Mouse (Mus musculus) gastrocnemius, postnatal 25 days (tissue): ENCODE results near the gene Sycp2. TPM values are rescaled to one million over a fixed set of nuclear protein-coding genes. Genes with fewer than 3 reads are reported as not detected.
A peak's percentile ranks its signal among the peaks of the same experiment; 100 is the strongest.
"Not testable (repeated sequence)": the region's sequence is repeated elsewhere in the genome, so short reads cannot be mapped to it uniquely, and the experiment has no call there.

Experiments
- DNase-seq: peaks from one replicate; pipeline ENCODE4 v3.0.0; 2022
- total RNA-seq, 2 experiments: library from RNA; stranded (reverse); gene quantifications; 1 replicate in 1 of 2; 2 replicates in 1 of 2; pipeline ENCODE4 v1.2.3; 2021

Gene Sycp2
- total RNA-seq, 2 experiments from 2014 or later, result 0.11 to 0.13 TPM

DNA sequence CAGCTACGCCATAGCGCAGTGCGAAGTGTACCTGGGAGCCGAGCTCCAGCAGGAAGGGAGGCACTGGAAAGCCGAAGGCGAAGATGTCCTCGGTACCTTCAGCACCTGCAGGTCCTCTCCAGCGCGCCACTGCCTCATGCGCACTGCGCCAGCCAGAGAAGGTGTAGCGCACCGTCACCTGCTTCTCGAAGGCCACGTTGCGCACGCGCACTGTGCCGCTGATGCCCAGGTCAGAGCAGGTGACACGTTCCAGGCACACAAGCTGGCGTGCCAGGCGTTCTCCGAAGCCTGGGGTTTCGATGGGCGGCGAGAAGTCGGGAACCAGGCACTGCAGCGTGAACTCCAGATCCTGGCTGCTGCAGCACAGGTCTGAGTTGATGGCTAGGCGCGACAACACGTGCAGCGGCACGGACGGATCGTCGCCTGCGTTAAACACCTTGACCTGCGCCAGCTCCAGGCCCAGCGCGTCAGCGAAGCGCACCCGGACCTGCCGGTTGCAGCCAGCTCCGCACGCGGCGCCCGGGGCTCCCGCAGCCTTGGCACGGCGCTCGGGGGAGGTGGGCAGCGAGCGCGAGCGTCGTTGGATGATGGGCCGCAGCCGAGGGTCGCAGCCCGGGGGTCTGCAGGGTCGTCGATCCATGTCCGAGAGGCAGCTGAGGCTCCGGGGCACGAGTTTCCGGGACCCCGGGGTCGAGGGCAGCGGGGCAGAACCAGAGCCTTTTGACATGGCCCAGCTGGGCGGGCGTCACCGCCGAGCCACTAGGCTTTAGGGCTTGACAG is 6.2 kb upstream of the Sycp2 start:
- DNase-seq, result peak; percentile 14

DNA sequence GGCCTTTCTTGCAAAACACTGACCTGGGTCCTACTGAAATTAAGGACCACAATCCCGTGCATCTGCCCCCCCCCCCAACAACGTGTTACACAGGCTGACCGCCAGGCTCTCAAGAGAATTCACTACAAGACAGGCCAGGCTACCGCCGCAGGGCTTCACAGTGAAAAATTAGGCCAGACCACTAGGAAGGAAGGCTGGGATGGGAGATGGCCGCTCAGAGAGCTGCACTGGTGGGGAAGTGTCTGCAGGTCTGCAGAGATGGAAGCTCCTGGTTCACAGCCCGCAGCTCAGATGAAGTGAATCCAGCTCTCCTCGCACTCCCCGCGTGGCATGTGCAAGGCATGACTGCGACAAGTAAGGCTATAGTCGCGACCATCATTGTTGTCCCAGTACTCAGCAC is 5.6 kb upstream of the Sycp2 start:
- DNase-seq, result no peak

DNA sequence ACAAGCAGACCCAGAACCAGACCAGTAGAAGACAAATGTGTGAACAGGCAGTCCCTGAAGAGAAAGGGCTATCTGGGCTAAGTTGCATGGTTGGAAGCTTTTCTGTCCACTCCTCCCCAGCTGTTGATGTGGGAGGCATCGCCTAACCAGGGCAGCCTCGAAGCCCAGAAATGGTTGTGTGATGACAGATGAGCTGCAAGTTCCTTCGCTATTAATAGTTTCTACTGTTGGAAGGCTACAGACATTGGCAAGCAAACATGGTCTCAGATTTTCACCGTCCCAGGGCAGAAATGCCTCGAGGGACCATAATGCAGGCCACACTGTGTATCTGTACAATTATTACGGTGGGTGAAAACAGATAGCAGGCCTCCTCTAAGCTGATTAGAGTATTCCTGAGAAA is 5.1 kb upstream of the Sycp2 start:
- DNase-seq, result peak; percentile 70

DNA sequence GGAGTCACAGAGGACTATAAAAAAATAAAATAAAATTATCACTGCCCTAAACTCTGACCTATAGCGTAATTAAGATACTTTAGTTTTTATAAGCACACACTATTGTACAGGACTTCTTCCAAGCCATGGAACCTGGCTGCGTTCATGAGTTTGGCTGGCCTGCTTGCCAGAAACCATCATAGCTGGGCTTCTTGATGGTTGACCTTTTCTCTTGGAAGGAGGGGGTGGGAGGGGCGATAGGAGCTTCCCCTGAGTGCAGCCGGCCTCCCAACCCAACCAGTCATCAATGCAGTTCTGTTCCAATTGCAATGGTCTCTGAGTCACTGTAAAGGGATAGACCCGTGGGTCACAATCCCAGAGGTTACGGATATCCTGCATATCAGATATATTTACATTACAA is 2.8 kb upstream of the Sycp2 start:
- DNase-seq, result no peak

DNA sequence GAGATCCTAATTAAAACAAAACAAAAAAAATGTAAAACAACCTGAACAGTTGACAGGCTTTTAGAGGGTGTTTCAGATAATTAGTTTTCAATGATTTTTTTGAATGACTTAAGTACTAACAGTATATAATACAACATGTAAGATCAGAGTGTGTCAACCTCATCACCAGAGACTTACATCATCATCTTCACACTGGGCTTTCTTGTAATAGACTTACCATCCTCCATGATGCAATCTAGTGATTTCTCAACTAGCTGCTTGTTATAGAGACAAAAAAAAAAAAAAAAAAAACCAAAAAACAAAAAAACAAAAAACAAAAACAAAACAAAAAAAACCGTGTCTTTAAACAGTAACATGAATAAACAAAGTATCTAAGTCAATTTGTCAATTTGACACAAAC is 1.5 kb upstream of the Sycp2 start:
- no peak for DNase-seq

DNA sequence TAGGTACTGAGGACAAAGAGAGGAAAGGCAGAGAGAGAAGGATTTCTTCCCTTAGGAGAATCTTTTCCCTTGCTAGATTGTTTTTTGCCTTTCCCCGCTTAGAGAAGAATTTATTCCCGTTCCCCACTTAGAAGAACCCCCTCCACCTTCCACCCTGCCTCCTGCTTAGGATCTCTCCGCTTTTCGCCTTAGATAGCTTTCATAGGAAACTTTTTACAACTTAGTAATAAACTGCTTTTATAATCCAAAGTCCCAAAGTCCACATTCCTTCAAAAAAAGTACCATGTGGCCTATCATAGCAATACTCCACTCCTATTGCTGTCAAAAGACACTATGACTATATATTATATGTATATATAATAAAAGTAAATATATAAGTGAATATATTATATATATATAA is 64.9 kb downstream of the Sycp2 start:
- DNase-seq, result no peak

DNA sequence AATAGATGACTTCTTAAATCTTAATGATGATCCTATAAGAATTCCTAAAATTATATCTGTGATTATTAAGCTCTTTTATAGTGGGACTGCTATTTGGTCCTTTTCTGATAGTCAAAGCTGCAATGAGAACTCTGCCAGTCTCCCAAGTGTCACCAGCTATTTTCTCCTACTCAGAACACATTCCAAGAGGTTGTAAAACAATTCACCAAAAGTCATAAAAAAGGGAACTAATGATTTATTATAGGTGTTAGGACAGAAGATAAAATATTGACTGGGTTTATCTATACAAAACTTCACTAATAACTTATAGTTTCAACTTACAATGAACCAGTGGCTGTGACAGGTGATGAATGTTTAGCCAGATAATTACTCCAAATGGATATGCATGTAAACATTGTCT is 65.4 kb downstream of the Sycp2 start:
- not testable (repeated sequence) for DNase-seq

DNA sequence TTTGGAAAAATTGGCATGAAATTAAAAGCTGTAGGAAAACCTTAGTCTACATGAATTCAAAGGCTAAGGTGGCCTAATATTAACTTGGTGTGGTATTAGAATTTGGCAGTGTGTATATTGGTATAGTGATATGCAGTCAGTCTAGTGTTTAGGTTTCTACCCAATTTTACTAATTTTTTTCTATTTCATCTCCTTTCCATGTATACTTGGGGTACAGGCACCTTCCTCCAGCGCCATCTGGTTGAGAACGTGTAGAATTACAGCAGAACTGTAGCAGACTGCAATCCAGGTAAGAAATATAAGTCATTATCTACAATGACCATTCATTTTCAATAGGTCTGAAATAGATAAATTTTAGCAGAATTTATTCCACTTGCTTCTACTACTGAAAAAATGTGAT is 68.4 kb downstream of the Sycp2 start:
- no peak for DNase-seq

DNA sequence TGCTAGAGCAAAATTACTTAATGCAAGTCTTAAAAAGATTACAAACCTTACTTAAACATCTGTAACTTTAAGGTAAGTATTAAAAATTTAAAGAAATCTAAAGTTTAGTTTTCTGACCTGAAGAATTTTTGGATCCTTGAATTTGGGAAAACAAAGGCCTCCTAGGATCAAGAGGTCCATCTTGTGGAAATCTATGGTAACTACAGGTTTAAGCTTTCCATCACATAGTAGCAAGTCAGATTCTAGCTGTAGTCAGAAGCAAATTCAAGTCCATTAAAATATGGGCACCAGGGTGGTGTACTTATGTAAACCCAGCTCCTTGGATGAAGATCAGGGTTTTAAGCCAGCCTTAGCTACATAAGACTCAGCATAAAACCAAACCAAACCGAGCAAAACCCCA is 69.6 kb downstream of the Sycp2 start:
- no peak for DNase-seq

DNA sequence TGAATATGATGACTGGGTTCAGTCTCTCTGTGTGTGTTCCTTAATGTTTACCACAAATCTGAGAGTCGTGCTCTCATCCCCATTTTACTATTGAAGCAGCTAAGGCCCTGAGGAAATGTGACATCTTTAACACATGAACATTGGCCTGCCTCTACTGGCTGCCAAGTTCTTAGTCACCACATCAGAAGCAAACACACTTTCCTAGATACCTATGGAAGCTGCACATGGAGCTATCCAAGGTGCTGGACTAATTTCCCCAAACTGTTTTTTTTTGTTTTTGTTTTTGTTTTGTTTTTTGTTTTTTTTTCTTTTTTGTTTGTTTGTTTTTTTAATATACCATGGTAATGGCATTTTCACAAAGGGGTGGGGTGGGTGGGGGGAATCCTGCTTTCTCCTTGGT is 77.5 kb downstream of the Sycp2 start:
- no peak for DNase-seq

DNA sequence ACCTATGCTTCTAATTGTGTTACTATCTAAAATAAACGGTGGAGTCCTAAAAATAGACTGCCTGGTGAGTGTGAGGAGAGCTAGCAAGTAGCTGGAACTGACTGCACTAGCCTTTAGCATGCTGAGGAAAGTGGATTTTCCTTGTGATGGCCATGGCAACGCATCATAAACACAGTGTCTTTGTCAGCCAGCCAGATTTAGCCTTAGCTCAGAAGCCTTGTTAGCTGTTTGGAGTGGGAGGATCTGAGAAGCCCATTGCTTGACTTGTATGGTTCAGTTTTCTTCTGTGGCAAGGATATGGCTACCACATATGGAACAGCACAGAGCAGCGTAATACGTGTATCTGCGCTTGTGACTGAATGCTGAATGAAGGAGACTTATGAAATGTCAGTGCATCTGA is 77.9 kb downstream of the Sycp2 start:
- no peak for DNase-seq

DNA sequence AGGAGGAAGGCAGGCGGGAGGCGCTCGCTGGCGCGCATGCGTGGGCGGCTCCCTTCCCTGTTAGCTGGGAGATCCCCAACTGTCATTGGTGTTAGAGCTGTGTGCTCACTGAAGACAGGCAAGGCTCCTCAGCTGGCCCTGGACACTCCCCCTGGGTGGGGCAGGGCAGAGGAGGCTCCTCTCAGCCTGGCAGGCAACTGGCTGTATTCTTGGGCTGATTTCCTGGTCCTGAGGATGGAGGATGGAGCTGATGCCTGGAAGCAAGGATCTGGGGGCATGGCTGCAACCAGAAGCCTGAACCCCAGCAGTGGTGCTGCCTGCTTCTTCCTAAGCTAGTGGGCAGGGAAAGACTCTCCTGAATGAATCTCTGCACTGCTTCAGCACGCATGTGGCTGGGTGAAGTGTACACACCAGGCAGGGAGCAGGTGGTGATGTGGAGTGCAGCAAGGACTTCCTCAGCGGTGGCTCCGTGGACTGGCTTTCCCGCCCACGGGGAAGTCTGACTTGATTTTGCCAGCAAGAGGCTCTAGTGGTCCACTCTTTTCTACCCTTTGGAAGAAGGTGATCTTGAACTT is 79.9 kb downstream of the Sycp2 start:
- peak; percentile 45 for DNase-seq

DNA sequence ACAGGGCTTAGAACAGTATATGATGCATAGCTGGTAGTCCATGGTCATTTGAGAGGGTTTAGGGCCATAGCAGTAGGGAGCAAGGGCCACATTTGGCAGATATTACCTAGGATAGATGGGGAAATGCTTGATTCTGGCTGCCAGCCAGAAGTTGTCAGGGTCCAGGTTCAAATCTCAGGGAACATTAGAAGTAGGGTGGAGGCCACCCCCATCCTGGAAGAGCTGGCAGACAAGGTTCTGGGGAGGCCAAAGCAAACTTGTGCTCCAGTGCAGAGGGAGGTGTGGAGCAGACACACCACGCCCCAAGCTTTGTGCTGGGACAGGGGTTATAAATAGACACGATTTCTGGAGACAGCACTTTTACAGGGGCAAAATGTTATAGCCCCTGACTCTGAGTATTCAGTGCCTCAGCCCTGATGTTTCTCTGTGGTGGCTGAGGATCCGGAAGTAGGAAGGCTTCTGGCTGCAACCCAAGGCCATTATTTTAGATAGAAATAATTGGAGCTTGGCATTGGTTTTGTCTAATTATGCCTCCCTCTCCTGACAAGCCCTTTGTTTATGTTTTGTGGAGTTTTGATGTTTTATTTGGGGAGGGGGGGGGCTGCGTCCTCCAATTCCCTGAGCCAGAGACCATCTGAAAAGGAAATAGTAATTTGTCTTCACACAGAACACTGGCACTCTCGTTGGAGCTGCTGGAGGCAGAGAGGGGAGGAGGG is 80.6 kb downstream of the Sycp2 start:
- DNase-seq, result no peak

DNA sequence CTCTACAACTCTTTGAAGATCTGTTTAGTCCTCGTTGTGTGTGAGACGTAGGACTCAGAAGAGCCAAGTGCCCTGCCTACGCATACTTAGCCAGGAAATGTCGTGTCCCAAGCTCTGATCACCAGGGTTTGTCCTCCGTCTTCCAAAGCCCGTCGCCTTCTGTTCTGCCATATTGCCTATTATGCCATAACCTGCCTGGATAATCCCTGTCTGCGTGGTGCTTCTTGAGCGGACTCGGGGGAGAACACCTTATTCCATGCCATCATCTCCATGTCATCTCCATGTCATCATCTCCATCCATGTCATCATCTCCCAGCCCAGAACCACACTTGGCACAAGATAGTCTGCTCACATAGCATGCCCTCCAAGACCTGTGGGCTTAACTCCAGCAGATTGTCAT is 81.4 kb downstream of the Sycp2 start:
- DNase-seq, result no peak

DNA sequence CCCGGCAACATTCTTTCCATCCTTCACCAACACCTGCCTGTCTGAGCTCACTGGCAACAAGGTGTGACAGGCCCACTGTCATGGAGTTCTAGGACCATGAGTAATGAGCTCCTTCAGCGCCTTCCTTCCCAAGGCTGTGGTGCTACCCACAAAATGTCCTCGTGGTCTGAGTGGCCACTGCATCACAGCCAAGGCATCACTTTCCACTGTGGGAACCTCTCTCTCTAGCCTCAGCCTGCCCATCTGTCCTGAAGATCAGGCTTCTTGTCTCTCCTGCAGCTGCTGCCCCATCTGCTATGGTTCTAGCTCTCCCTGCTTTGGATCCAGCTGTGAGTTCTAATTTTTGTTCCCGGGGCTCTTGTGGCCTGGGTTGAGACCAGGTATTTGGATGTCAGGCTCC is 82.7 kb downstream of the Sycp2 start:
- DNase-seq, result no peak

DNA sequence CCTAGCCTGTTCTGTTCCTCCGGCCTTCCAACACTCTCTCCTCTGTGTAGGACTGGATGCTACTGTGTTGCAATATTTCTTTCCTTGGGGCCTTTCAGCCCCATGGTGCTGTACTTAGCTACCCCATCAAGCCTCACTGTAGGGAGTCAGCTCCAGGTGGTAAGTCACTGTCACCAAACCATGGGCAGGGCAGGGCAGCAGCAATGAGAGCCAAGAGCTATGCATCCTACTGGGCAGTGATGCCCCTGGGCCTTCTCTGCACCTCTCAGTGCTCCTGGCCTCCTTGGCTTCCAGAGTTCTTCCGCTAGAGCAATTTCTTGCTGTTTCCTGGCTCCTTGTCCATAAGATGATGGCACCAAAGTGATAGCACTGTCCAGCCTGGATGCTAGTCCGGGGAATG is 83.1 kb downstream of the Sycp2 start:
- no peak for DNase-seq

DNA sequence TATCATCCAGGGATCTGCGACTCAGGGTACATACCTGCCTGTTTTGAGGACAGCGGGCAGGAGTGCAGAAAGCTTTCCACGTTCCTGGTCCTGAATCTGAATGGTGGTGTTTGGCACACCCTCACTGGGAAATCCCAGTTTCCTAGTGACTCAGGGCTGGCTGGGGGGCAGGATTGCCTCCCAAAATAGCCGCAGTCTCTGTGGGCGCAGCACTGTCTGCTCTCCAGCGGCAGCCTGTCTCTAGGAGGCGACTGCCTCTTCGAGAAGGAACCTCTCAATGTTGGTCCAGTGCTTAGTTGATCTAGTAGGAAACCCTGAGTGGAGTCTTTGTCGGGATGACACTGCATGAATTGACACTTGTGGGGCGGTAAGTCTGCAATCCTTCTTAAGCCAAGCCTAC is 86.2 kb downstream of the Sycp2 start:
- DNase-seq, result no peak

DNA sequence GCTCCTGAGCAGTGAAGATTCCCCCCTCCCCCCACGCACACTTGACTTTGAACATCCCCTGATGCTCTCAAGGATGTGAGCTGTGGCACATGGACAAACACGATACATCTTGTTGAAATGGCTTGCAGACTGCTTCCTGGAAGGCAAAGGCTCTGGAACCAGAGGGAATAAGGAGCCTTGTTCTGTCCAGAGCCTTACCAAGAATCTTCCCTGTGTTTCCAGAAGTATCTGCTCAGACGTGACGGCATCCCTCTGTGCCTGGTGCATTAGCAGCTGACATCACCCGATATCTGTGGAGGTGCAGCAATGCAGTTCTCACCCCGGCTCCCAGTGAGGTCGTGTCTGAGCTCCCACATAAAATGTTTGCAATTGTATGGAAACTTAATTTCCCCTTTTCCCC is 87.7 kb downstream of the Sycp2 start:
- DNase-seq, result no peak

DNA sequence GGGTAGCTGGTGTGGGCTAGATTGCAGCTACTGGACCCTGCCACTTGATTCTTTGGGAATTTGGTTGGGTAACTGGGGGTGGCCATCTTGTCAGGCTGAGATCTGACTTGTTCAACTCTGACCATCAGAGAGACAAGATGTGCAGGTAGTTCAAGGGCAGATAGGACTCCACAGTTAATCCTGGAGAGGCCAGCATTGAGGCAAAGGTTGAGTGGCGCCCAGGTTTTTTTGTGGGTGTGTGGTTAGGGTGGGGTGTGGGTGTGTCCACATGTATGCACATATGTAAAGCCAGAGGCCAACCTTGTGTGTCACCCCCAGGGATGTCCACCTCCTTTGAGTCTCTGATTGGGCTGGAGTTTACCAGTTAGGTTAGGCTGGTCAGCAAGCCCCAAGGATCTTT is 91.2 kb downstream of the Sycp2 start:
- DNase-seq, result no peak

DNA sequence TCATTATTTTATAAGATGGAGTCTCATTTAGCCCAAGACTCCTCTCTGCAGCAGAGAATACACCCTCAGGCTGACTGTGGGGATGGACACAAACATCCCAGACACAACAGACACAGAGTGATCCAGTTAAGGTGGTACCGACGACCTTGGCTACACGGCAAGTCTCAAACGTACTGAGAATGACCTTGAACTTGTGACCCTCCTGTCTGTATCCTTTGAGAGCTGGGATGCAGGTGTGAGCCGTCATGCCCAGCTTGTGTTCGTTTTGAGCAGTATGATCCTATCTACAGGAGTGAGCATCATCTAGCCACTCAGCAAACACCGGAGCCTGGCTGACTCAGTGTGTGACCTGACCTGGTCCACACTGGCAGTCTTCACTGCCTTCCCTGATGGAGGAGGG is 93.9 kb downstream of the Sycp2 start:
- no peak for DNase-seq

DNA sequence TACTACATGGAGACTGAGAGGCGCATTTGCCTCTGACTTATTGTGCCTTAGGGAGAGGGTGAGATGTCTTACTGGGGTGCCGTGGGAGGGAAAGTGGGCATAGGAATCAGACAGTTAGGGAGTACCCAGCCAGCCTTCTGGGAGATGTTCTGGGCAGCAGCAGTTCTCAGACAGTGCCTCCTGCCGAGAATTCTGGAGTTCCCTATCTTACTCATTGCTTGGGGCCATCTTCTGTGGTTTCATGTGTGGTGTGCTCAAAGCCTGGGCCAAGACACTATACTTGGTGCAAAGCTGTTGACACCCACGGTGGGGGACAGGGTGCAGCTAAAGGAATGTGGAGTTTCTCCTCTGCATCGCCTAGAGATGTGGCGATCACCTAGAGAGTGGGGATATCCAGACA is 102.8 kb downstream of the Sycp2 start:
- no peak for DNase-seq

DNA sequence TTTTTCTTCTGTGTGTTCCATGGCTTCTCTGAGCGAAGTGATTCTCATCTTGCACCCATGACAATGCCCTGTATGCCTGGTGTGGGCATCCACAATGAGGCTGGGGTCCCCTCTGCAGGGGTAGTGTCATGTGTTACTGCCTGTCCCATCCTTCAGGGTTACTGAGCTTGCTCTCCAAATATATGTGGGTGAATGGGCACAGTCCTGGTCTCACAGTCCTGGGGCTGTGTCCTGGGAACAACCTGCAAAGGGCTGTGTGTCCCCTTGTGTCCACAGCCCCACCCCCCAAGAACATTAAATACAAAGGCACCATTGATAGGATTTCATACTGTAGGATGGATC is 103.3 kb downstream of the Sycp2 start:
- DNase-seq, result no peak

DNA sequence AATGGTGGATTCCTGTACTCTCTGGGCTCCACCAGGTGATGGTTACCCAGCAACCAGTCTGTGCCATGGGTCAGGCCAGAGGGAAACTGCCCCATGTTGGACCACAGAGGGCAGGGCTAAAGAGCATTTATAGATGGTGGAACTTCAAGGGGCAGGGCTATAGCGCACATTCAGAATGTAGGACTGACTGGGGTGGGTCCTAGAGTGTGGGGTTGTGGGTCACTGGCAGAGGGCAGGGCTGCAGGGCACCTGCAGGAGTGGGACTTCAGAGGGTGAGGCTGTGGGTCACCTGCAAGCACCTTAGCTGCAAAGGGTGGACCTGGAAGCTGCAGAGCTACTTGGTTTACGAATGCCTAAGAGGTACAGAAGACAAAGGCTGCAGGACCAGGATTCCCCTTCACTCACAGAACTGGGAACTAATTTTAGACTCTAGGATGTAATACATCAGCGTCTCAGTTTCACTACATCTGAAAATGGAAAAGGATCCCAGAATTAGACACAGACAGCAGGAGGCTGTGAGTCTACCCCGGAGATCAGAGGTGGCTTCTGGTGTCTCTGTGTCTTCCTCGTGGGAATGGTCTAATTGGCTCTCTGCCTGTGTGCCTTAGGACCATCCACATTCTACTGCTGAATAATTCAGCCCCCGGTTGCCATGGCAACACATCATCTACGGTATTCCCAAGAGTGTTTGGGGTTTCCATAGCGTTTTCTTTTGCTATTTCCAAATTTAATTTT is 103.9 kb downstream of the Sycp2 start:
- no peak for DNase-seq
